Mouse (Mus musculus): Measurements from ENCODE around the gene Mrpl12. TPM values are rescaled to one million over a fixed set of nuclear protein-coding genes. Genes with fewer than 3 reads are reported as not detected.

The Mrpl12 gene
- total RNA-seq, 4 experiments from 2014 or later: 77.6 to 95.8 (median 90.1) TPM

GRCm38 (mm10) chr11:120472052-120472451, 12.4 kb upstream of the Mrpl12 start:
- no peak for DNase-seq

- no peak for DNase-seq
These were observed 922 bp upstream of the Mrpl12 start for GRCm38 (mm10) chr11:120483448-120483934.

- DNase-seq: no peak
These were observed 838 bp downstream of the Mrpl12 start for GRCm38 (mm10) chr11:120485251-120485650.

GRCm38 (mm10) chr11:120488516-120488915, 4.1 kb downstream of the Mrpl12 start:
- no peak for DNase-seq

GRCm38 (mm10) chr11:120489054-120489761, 4.8 kb downstream of the Mrpl12 start:
- peak; percentile 56 for DNase-seq

GRCm38 (mm10) chr11:120490291-120491046, 6.1 kb downstream of the Mrpl12 start:
- DNase-seq: no peak

- peak; percentile 88 for DNase-seq
These were observed 7.1 kb downstream of the Mrpl12 start, which contains the start of gene Slc25a10 for GRCm38 (mm10) chr11:120491317-120492023. Gene Slc25a10 (plus strand): TSS chr11:120491840.

- DNase-seq: no peak
These were observed 7.8 kb downstream of the Mrpl12 start for GRCm38 (mm10) chr11:120492024-120492877.

GRCm38 (mm10) chr11:120492878-120493203, 8.4 kb downstream of the Mrpl12 start:
- no peak for DNase-seq

GRCm38 (mm10) chr11:120493351-120493750, 8.9 kb downstream of the Mrpl12 start:
- DNase-seq: no peak

GRCm38 (mm10) chr11:120493911-120494310, 9.5 kb downstream of the Mrpl12 start:
- DNase-seq: no peak

GRCm38 (mm10) chr11:120497436-120497835, 13.0 kb downstream of the Mrpl12 start:
- DNase-seq: peak; percentile 87

GRCm38 (mm10) chr11:120498226-120498625, 13.8 kb downstream of the Mrpl12 start:
- DNase-seq: no peak

- no peak for DNase-seq
These were observed 14.5 kb downstream of the Mrpl12 start for GRCm38 (mm10) chr11:120498891-120499290.

- DNase-seq: no peak
These were observed 15.5 kb downstream of the Mrpl12 start for GRCm38 (mm10) chr11:120499894-120500293.

- no peak for DNase-seq
These were observed 15.9 kb downstream of the Mrpl12 start for GRCm38 (mm10) chr11:120500357-120500756.

- no peak for DNase-seq
These were observed 16.6 kb downstream of the Mrpl12 start for GRCm38 (mm10) chr11:120501018-120501417.

GRCm38 (mm10) chr11:120501701-120502100, 17.3 kb downstream of the Mrpl12 start:
- no peak for DNase-seq

GRCm38 (mm10) chr11:120505661-120506060, 21.2 kb downstream of the Mrpl12 start:
- no peak for DNase-seq

GRCm38 (mm10) chr11:120506899-120507298, 22.5 kb downstream of the Mrpl12 start:
- no peak for DNase-seq

GRCm38 (mm10) chr11:120507611-120508289, 23.3 kb downstream of the Mrpl12 start:
- no peak for DNase-seq
